Mouse (Mus musculus) mature B cell (primary cell): Measurements from ENCODE around the gene Map3k20.

ENCODE experiments used
- in situ Hi-C: fragments of 300-500 bp; cut with MboI; formaldehyde crosslinking; loops from 2 replicates; pipeline ENCODE4 v1.14.3; 2019

The Map3k20 gene

GRCm38 (mm10) chr2:72321591-72321990 is 36.2 kb downstream of the Map3k20 start:
- in situ Hi-C loops, result no loop called here

GRCm38 (mm10) chr2:72322681-72323353 is 37.4 kb downstream of the Map3k20 start:
- in situ Hi-C loops, result no loop called here

- in situ Hi-C loops, result no loop called here
Observed at GRCm38 (mm10) chr2:72324436-72324835, 39.0 kb downstream of the Map3k20 start.

- in situ Hi-C loops, result no loop called here
Observed at GRCm38 (mm10) chr2:72326491-72326890, 41.1 kb downstream of the Map3k20 start.

GRCm38 (mm10) chr2:72328435-72328834 is 43.0 kb downstream of the Map3k20 start:
- in situ Hi-C loops, result no loop called here

- in situ Hi-C loops, result no loop called here
Observed at GRCm38 (mm10) chr2:72330955-72331481, 45.6 kb downstream of the Map3k20 start.

GRCm38 (mm10) chr2:72332067-72332466 is 46.6 kb downstream of the Map3k20 start:
- in situ Hi-C loops, result no loop called here

- in situ Hi-C loops, result no loop called here
Observed at GRCm38 (mm10) chr2:72333210-72333609, 47.8 kb downstream of the Map3k20 start.

GRCm38 (mm10) chr2:72336840-72337239 is 51.4 kb downstream of the Map3k20 start:
- in situ Hi-C loops, result no loop called here

GRCm38 (mm10) chr2:72345281-72345680 is 59.8 kb downstream of the Map3k20 start:
- in situ Hi-C loops, result no loop called here

GRCm38 (mm10) chr2:72351329-72351728 is 65.9 kb downstream of the Map3k20 start:
- in situ Hi-C loops, result no loop called here

GRCm38 (mm10) chr2:72351776-72352175 is 66.3 kb downstream of the Map3k20 start:
- in situ Hi-C loops, result no loop called here

GRCm38 (mm10) chr2:72352756-72353155 is 67.3 kb downstream of the Map3k20 start:
- in situ Hi-C loops, result no loop called here

- in situ Hi-C loops, result no loop called here
Observed at GRCm38 (mm10) chr2:72356471-72356870, 71.0 kb downstream of the Map3k20 start.

- in situ Hi-C loops, result no loop called here
Observed at GRCm38 (mm10) chr2:72361572-72361971, 76.1 kb downstream of the Map3k20 start.

GRCm38 (mm10) chr2:72363449-72363848 is 78.0 kb downstream of the Map3k20 start:
- in situ Hi-C loops, result no loop called here

- in situ Hi-C loops, result no loop called here
Observed at GRCm38 (mm10) chr2:72365930-72366329, 80.5 kb downstream of the Map3k20 start.

- in situ Hi-C loops, result no loop called here
Observed at GRCm38 (mm10) chr2:72366503-72366902, 81.1 kb downstream of the Map3k20 start.

GRCm38 (mm10) chr2:72367850-72368249 is 82.4 kb downstream of the Map3k20 start:
- in situ Hi-C loops, result no loop called here

- in situ Hi-C loops, result no loop called here
Observed at GRCm38 (mm10) chr2:72369140-72369600, 83.7 kb downstream of the Map3k20 start.

GRCm38 (mm10) chr2:72372136-72372535 is 86.7 kb downstream of the Map3k20 start:
- in situ Hi-C loops, result no loop called here

GRCm38 (mm10) chr2:72374076-72374475 is 88.6 kb downstream of the Map3k20 start:
- in situ Hi-C loops, result no loop called here

- in situ Hi-C loops, result no loop called here
Observed at GRCm38 (mm10) chr2:72375877-72376276, 90.4 kb downstream of the Map3k20 start.

- in situ Hi-C loops, result no loop called here
Observed at GRCm38 (mm10) chr2:72376946-72377345, 91.5 kb downstream of the Map3k20 start.
